Mouse (Mus musculus) cerebellum, adult 9-11 months (tissue): ENCODE results near the gene Ptpn14.
"Not testable (repeated sequence)": the region's sequence is repeated elsewhere in the genome, so short reads cannot be mapped to it uniquely, and the experiment has no call there.

Experiments
- DNase-seq: peaks from one replicate; pipeline ENCODE4 v3.0.0; 2022

Gene Ptpn14

DNA sequence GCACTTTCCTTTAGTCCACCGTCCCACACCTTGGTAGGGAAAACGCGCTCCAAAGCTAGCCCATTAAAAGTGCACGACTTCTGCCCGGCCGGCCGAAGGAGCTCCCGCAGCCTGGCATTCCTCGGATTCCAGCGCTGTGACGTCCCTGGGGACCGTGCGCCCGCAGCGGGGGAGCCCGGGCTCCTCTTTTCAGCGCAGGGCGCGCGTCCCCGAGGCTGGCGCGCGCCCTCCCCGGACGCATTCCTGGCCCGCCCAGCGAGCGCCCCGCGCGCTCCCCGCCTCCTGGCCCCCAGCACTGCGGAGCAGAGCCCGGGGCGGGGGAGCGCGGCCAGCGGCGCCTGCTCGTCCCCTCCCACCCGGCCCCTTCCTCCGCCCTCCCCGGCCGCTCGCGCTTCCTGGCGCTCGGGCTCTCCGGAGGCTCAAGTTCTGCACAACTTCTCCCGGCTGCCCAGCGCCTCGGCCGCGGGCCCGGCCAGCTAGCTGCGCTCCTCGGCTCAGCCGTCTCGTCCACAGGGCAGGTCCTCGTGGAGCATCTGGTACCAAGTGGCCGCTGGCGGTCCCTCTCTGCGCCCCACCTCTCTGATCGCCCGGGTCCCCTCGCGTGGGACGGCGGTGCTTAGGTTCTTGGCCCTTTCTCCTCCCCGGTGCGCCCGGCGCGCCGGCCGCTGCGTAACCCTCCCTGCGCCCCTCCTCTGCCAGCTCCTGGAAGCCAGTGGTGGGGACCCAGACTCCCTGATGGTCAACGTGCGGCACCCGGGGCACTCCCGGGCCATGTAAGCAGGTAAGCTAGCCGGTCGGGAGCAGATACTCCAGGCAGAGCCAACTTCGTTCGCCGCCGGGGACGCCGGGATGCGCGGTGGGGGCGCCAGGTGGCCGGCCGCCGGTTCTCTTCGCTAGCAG lies at the start of gene Ptpn14:
Gene Ptpn14 (plus strand): TSS at position 385 of the 900 bp plus-strand sequence.
- DNase-seq, result no peak

GRCm38 (mm10) chr1:189679555-189679954 lies 48.5 kb upstream of the Ptpn14 start:
- DNase-seq, result peak; percentile 80

DNA sequence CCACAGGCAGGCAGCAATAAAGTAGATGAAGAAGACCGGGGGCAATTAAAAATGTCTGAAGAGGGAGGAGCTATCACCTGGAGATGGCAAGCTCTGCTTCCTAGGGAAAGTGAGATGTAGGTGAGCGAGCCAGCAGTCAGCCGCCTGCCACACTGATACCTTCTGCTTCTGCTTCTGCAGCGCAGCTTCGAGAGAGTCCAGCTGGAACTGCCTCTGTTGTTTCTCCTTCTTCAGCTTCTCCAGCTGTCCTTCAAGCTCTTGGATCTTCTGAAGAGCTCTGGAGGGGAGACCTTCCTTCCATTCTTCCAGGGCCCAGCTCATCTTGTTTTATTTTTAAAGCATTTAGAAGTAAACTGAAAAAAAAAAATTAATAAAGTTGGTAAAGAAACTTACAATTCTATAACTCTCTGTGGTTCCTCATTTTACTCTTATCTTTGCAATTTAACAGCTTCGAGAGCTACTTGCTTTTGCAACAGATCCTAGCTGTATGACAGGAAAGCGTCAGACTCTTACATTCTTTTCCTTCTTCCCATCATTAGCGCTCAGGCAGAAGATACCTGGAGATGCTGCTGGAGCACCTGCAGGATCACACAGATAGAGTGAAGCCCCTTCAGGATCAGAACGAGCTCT lies 43.2 kb upstream of the Ptpn14 start:
- no peak for DNase-seq

DNA sequence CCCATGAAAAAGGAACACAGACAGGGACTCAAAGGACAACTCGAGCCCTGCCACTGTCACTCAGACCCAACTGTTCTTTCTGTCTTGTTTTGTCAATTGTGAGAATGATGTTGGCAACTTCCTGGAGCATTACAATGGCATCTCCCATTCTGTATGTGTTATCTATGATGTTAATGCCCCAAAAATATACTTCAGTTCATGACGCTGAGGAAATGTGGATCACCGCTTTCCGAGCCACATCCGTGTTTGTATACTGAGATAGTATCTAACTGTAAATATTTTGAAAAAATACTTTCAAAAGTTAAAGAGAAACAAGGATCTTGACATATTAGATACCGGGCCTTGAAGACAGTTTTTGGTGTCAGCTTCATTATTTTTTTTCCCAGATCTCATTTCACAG lies 42.0 kb upstream of the Ptpn14 start:
- DNase-seq, result no peak

DNA sequence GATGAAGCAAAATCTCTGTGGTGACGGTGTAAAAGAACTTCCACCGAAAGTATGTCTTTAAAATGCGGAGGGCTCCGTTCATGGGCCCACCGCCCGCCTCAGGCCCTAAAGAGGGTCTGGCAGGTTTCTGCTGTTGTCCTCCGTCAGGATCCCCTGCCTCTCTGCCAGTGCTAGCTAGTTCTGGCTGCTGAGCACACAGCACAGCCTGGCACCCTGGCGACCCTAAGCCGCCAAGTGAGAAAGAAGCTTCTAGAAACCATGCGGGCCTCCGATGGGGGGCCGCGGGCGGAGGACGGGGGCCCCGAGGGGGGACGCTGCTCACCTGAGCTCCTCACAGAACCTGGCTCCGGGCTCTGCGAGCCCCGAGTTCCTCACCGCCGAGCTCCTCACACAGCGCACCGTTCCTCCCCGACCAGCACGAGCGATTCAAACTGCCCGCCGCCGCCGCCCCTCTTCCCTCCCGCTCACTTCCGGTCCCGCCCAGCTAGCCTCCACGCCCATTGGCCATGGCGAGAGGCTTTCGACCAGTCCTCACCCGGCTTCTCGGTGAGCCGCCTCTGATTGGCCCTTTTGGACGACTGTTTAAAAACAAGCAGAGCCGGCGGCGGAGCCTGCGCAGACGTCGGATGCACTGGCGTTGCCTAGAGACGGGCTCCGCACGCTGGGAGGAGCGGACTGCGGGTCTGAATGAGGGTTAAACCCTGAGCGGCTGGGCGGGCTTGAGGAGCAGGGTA lies 40.2 kb upstream of the Ptpn14 start, which contains the start of gene Cenpf:
Gene Cenpf (minus strand): TSS at position 433 of the 734 bp plus-strand sequence.
- peak; percentile 97 for DNase-seq

DNA sequence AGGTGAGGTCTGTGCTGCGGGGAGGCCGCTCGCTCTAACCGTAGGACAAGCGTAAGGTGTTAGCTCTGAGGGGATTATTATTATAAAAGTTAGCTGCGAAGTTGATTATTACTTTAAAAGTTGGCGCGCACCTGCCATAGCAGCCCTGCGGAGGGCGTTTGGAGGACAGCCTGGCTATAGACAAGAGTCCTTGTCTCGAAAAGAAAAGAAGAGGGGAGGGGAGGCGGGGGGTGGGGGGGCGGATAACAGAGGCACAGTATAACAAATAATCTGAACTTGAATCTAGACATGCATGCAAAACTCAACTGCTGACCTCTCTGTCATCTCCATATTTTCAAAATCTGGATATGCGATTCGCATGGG lies 39.7 kb upstream of the Ptpn14 start:
- DNase-seq, result no peak

GRCm38 (mm10) chr1:189689050-189689833 lies 38.8 kb upstream of the Ptpn14 start:
- no peak for DNase-seq

DNA sequence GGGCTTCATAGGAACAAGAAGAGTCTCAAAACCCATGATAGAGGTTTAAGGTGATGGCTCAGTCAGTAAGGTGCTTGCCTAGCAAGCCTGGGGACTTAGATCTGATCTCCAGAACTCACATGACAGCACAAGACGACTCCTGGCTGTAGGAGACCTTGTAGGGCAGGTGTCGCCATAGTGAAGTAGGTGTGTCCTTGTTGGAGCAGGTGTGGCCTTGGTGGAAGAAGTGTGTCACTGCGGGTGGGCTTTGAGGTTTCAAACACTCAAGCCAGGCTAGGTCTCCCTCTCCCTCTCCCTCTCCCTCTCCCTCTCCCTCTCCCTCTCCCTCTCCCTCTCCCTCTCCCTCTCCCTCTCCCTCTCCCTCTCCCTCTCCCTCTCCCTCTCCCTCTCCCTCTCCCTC lies 35.6 kb upstream of the Ptpn14 start:
- not testable (repeated sequence) for DNase-seq

DNA sequence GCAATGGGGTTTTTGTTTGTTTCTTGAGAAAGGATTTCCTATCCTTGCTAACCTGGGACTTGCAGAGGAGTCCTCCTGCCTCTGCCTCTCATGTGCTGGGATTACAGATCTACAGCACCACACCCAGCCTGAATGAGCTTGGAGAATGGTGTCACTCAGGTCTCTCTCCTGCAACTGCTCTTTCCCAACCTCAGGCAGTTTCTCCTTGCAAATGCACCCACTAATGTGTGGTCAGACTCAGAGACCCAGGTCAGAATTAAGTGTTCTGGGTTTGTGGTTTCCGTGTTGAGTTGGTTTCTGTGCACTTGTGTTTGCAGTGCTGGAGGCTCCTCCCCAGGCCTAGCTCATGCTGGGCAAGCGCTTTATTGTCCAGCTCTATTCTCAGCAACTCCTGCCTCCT lies 33.7 kb upstream of the Ptpn14 start:
- DNase-seq, result no peak

DNA sequence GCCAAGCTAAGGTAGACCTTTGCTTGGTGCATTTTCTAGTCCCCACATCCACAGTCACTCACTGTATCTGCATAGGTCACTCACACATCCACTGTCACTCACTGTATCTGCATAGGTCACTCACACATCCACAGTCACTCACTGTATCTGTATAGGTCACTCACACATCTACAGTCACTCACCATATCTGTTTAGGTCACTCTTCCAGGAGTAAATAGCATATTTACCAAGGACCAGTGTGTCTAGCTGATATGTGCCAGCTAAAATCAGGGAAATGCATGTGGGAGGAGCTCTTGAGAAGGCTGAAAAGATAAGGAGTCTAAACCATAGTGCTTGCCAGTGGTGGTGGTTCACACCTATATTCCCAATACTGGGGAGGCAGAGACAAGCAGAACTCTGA lies 32.7 kb upstream of the Ptpn14 start:
- no peak for DNase-seq

GRCm38 (mm10) chr1:189698416-189698815 lies 29.7 kb upstream of the Ptpn14 start:
- no peak for DNase-seq

DNA sequence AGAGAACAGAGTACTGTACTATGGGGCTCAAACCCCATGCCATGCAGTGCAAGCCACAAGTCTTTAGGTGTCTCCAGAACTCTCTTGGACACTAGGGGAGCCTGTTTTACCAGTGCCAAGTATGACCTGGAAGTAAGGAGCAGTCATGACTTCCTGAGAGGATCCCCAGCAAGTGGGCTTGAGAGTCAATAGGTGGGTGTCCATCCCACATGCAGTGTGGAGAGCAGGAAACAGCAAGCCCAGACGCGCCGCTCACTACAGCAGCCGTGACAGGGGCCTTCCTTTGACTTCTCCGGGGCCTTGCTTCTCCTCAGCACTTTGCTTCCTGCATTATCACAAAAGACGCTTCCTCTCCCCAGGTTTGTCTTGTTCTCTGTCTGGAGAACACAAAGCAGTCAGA lies 27.9 kb upstream of the Ptpn14 start:
- no peak for DNase-seq

DNA sequence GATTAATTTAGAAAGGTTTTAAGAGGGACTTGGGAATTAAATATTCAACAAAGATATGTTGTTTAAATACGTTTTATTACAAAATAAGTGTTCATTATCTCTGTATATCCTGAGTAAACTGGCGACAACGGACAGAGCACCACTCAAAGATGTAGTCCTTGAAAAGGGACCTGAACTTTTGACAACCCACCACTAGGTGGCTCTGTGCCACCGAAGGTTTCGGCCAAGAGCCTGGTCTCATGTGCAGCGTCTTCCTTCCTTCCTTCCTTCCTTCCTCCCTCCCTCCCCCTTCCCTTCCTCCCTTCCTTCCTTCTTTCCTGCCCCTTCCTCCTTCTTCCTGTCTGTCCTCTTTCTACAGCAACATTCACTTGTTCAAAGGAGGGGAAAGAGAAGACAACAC lies 27.1 kb upstream of the Ptpn14 start:
- peak; percentile 46 for DNase-seq

- DNase-seq, result no peak
Measured at GRCm38 (mm10) chr1:189703156-189703555, 24.9 kb upstream of the Ptpn14 start.

- no peak for DNase-seq
Measured at GRCm38 (mm10) chr1:189703591-189703990, 24.5 kb upstream of the Ptpn14 start.

GRCm38 (mm10) chr1:189706040-189706645 lies 21.9 kb upstream of the Ptpn14 start:
- DNase-seq, result no peak

DNA sequence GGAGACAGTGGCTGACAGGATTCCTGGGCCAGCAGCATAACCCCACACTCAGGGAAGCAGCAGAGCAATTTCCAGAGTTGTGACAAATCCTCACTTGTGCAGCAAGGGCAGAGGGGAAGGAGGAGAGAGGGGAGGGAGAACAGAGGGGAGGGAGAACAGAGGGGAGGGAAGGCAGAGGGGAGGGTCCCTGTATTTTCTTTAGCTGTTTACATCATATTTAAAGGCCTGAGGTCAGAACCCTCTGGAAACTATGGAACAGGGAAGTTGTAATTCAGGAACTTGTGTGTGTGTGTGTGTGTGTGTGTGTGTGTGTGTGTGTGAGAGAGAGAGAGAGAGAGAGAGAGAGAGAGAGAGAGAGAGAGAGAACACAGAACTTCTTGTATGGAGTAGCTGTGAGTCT lies 21.1 kb upstream of the Ptpn14 start:
- no peak for DNase-seq

DNA sequence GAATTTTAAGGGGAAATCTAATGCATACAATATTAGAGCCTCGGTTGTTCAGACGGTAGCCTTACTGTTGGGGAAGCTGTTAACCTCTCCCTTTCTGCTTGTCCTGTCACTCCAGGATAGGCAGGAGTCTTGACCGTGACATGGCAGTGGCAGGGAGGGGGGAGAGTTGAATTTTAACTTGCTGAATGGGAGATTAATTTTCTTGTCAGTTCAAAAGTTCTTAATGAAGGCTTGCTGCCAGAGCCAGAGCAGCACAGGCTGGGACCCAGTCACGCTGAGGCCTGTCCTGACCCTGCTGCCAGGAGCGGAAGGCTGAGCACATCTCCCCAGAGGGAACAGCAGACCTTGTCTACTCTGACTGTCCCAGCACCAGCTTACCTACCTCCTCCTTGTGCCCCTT lies 20.6 kb upstream of the Ptpn14 start:
- DNase-seq, result no peak

DNA sequence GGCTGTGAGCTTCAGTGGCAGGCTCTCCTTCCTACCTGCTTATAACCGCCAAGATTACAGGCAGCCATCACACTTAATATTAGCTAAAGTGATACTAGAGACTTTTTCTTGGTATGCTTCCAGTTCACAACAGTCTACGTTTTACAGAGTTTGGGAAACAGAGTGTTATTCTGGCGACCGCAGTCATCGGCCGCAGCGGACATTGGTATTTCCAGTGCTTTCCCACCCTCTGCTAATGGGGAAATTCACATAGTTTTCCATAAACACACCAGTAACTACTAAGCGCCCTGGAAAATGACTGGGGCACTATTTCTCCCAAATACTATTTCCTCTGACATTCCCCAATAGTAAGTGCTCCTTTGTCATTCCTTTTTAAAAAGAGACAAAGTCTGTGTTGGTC lies 19.1 kb upstream of the Ptpn14 start:
- DNase-seq, result no peak

DNA sequence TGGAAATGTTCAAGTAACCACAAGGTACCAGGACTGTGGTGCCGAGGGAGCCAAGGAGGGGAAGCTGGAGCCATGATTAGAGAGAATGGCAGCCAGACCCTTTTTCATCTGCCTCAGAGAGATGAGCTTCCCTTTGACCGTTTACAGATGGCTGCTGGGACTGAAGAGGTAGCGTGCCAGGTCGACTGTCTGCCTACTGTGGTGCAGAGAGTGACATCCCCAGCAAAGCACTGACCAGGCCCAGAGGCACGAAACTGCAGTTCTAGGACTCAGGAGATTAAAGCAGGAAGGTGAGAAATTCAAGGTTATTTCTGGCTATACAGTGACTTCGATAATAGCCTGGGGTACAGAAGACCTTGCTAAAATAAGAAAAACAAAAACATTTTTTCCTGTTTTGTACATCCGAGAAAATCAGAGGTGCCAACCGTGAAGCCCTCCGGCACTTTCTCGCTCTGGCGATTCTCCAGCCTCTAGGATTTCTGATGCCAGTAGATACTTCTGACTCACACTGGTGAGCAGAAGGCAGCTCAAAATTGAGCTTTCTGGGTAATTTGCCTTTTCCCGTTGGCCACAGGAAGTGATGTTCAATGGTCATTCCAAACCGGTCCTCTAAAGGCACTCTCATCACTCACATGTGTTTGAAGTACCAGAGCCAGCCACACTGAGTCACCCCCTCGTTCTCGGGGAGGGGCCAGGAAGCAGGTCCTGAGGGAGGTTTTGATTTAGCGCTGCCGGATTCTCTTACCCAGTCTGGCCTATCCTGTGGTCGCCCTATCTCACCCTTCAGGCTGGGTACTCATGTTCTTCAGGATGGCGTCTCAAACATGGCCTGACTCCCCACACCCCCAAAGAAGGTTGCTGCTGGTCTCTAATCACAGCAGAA lies 11.9 kb upstream of the Ptpn14 start:
- no peak for DNase-seq

GRCm38 (mm10) chr1:189717546-189717945 lies 10.5 kb upstream of the Ptpn14 start:
- DNase-seq, result no peak
